15 mouse cellular contexts compared by ENCODE assay signal in the genomic region with DNA sequence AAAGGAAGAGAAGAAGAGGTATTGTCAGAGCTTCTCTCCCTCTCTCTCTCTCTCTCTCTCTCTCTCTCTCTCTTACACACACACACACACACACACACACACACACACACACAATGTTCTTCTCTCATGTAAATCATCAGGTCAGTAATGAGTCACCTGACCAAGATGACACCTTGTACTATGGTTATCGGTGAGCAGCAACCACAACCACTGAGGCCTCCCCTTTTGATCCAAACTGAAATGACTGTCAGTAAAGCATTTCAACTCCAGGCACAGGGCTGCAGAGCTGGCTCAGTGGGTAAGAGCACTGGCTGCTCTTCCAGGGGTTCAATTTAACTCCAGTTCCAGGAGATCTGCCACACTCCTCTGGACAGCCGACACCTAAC. TPM values are rescaled to one million over a fixed set of nuclear protein-coding genes. Genes with fewer than 3 reads are reported as not detected.
"Had no signal": no experiment of that assay in that cellular context is flagged by ENCODE, and none has a peak within 500 bp of the region (broad histone marks: within the 10 kb centered on the region; RNA-seq: fewer than 3 reads in every experiment).

No protein-coding gene starts in this region.

- H3K4me2 ChIP-seq: limb, embryonic 12.5 days; limb, embryonic 15.5 days; lung, embryonic 14.5 days; midbrain, embryonic 13.5 days; neural tube, embryonic 12.5 days had no signal

- H3K27ac ChIP-seq: kidney, postnatal 0 days; limb, embryonic 12.5 days; limb, embryonic 15.5 days; midbrain, embryonic 10.5 days; midbrain, embryonic 13.5 days; neural tube, embryonic 12.5 days had no signal

- H3K9me3 ChIP-seq: limb, embryonic 12.5 days; limb, embryonic 15.5 days; megakaryocyte, embryonic 14.5 days; midbrain, embryonic 10.5 days; midbrain, embryonic 13.5 days; neural tube, embryonic 12.5 days had no signal

- H3K27me3 ChIP-seq: neural tube, embryonic 12.5 days had no signal

- ATAC-seq: midbrain, embryonic 13.5 days had no signal

- H3K4me3 ChIP-seq: limb, embryonic 12.5 days; limb, embryonic 15.5 days; megakaryocyte, embryonic 14.5 days; midbrain, embryonic 10.5 days; midbrain, embryonic 13.5 days; neural tube, embryonic 12.5 days had no signal

- DNase-seq: kidney, postnatal 25 days; left cerebral cortex, postnatal 4 days; lung, embryonic 14.5 days; lung, postnatal 36 days; retina, postnatal 1 day; thymus, adult 18-20 months; thymus, postnatal 36 days had no signal

- H3K36me3 ChIP-seq: limb, embryonic 12.5 days; limb, embryonic 15.5 days; midbrain, embryonic 10.5 days; midbrain, embryonic 13.5 days; neural tube, embryonic 12.5 days had no signal

- H3K4me1 ChIP-seq: limb, embryonic 12.5 days; limb, embryonic 15.5 days had no signal

- H3K9ac ChIP-seq: limb, embryonic 12.5 days; limb, embryonic 15.5 days; lung, embryonic 14.5 days; midbrain, embryonic 13.5 days; neural tube, embryonic 12.5 days had no signal

RNA-seq across cellular contexts. Expression of a gene that starts 4.6 kb away (rescaled TPM):
- total RNA-seq: neutrophil, adult 5-6 weeks had no signal
